Mouse (Mus musculus): ENCODE data around the gene Slc43a2. TPM values are rescaled to one million over a fixed set of nuclear protein-coding genes. Genes with fewer than 3 reads are reported as not detected.

Slc43a2 gene
- polyA plus RNA-seq, 1 experiment = 15.9 TPM

DNA sequence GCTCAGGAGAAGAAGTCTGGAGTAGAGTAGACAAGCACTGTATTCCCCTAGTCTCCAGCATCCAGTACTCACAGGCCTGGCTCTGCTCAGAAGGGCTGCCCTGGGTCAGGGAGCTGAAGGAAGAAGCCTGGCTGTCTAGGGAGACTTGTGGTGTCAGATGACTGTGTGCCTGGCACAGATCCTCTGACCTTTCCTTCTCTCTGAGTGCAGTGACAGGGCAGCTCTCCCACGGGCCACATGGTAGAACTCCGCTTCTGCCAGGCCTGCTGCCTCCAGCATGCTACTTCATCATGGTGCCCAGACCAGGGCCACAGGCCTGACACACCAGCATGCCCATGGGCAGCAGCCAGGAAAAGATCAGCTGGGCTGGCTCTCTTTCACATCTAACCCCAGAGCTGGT, 34.4 kb downstream of the Slc43a2 start:
- no peaks in the 10 kb centered on the region for H3K79me2 ChIP-seq (ENCODE audit: control insufficient read depth, insufficient read depth)
- H3ac ChIP-seq (ENCODE audit: control insufficient read depth, insufficient read length) = no peak overlapping the region
- H3K36me3 ChIP-seq (ENCODE audit: control insufficient read depth, insufficient read depth) = no peaks in the 10 kb centered on the region
- H3K4me3 ChIP-seq = no peak overlapping the region
- no peak for TF ChIP-seq MAX (IDR thresholded peaks at IDR 0.05; ENCODE audit: low read depth)
- no peak for TF ChIP-seq SRF (IDR thresholded peaks at IDR 0.05; ENCODE audit: control insufficient read depth, insufficient read length, low read depth)
- no peak for TF ChIP-seq TCF3 (IDR thresholded peaks at IDR 0.05; ENCODE audit: insufficient read length, low read depth)
- TF ChIP-seq TCF12 (IDR thresholded peaks at IDR 0.05; ENCODE audit: insufficient read depth, poor library complexity, severe bottlenecking) = no peak
- TF ChIP-seq MYOD1 (IDR thresholded peaks at IDR 0.05; ENCODE audit: control insufficient read depth in 1 of 3, insufficient read length in 2 of 3, low read depth in 2 of 3) = no peak
- TF ChIP-seq POLR2A (IDR thresholded peaks at IDR 0.05; ENCODE audit: insufficient read length, low read depth) = no peak
- no peak for TF ChIP-seq POLR2AphosphoS2 (IDR thresholded peaks at IDR 0.05; ENCODE audit: insufficient read length, low read depth)
- H3K4me2 ChIP-seq (ENCODE audit: low read depth) = no peak overlapping the region
- H3K27me3 ChIP-seq (ENCODE audit: control insufficient read depth, insufficient read depth, insufficient read length) = no peaks in the 10 kb centered on the region

- Histone ChIP-seq H3K4me3 (no peak overlapping the region), H3K36me3 (ENCODE audit: control insufficient read depth, insufficient read depth) (no peaks in the 10 kb centered on the region), H3K27me3 (ENCODE audit: control insufficient read depth, insufficient read depth, insufficient read length) (no peaks in the 10 kb centered on the region), H3ac (ENCODE audit: control insufficient read depth, insufficient read length) (no peak overlapping the region), H3K79me2 (ENCODE audit: control insufficient read depth, insufficient read depth) (no peaks in the 10 kb centered on the region), H3K4me2 (ENCODE audit: low read depth) (no peak overlapping the region)
- no peak for TF ChIP-seq POLR2AphosphoS2 (IDR thresholded peaks at IDR 0.05; ENCODE audit: insufficient read length, low read depth)
- no peak for TF ChIP-seq SRF (IDR thresholded peaks at IDR 0.05; ENCODE audit: control insufficient read depth, insufficient read length, low read depth)
- no peak for TF ChIP-seq TCF12 (IDR thresholded peaks at IDR 0.05; ENCODE audit: insufficient read depth, poor library complexity, severe bottlenecking)
- TF ChIP-seq TCF3 (IDR thresholded peaks at IDR 0.05; ENCODE audit: insufficient read length, low read depth) = no peak
Measured at GRCm38 (mm10) chr11:75566276-75567196, 35.0 kb downstream of the Slc43a2 start.

DNA sequence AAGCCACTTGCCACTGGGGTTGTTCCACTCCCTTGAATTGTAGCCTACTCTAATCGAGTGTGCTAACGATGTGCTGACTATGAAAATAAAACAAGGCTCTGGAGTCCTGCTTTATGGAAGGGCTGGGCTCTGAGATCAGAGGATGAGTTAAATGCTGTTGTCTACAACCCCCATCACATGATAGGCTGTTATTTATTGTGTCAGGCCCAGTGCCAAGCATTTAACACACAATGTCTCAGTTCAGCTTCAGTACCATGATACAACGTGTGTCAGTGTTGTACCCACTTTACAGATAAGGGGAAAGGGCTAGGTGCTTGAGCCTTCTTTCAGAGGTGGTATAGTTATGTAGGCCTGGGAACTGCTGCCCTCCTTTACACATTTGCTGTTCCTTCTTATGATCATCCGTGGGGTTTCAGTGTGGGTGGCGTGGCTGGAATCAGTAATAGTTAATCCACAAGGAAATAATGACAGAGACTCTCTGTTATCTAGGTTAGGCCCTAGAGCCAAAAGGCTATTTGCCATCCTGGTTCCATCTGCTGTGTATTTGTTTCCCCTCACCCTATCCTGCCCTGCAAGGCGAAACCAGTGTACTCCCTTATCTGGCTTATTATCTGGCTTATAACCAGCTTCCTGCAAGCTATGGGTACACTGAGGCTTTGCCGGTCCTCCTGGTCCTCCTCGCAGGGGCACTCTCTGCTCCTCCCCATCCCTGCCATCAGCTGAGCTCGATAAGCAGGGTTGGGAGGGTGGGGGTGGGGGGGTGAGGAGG, 36.0 kb downstream of the Slc43a2 start:
- no peaks in the 10 kb centered on the region for H3K79me2 ChIP-seq (ENCODE audit: control insufficient read depth, insufficient read depth)
- TF ChIP-seq MYOG (IDR thresholded peaks at IDR 0.05; ENCODE audit: control insufficient read depth in 1 of 3, insufficient read depth in 1 of 3, insufficient read length in 2 of 3, low read depth in 2 of 3) (no peak), POLR2A (IDR thresholded peaks at IDR 0.05; ENCODE audit: insufficient read length, low read depth) (no peak), MAX (IDR thresholded peaks at IDR 0.05; ENCODE audit: low read depth) (no peak), TCF12 (IDR thresholded peaks at IDR 0.05; ENCODE audit: insufficient read depth, poor library complexity, severe bottlenecking) (no peak), TCF3 (IDR thresholded peaks at IDR 0.05; ENCODE audit: insufficient read length, low read depth) (no peak), POLR2AphosphoS2 (IDR thresholded peaks at IDR 0.05; ENCODE audit: insufficient read length, low read depth) (no peak), USF1 (IDR thresholded peaks at IDR 0.05; ENCODE audit: low read depth) (peak; percentile 84)
- no peak overlapping the region for H3K4me2 ChIP-seq (ENCODE audit: low read depth)
- no peak overlapping the region for H3ac ChIP-seq (ENCODE audit: control insufficient read depth, insufficient read length)
- no peak overlapping the region for H3K4me3 ChIP-seq
- H3K27me3 ChIP-seq (ENCODE audit: control insufficient read depth, insufficient read depth, insufficient read length) = no peaks in the 10 kb centered on the region
- H3K36me3 ChIP-seq (ENCODE audit: control insufficient read depth, insufficient read depth) = no peaks in the 10 kb centered on the region

DNA sequence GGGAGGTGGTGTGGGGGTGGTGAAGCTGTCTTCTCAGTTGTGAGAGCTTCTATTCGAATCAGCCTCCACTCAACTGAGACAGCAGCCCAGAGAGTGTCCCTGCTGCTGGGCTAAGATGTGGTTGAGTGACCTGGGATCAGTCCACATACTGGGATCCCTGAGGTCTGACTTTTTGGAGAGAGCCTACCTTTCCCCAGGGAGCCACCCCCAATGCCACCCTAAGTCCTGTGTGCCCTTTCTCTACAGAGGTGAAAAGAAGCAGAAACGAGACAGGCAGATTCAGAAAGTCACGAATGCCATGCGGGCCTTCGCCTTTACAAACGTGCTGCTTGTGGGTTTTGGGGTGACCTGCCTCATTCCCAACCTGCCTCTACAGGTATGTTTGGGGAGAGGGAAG, 36.6 kb downstream of the Slc43a2 start:
- H3K4me2 ChIP-seq (ENCODE audit: low read depth) = no peak overlapping the region
- H3K27me3 ChIP-seq (ENCODE audit: control insufficient read depth, insufficient read depth, insufficient read length) = no peaks in the 10 kb centered on the region
- H3K79me2 ChIP-seq (ENCODE audit: control insufficient read depth, insufficient read depth) = no peaks in the 10 kb centered on the region
- TF ChIP-seq REST (IDR thresholded peaks at IDR 0.05; ENCODE audit: insufficient read depth, insufficient read length) (no peak), MYOD1 (IDR thresholded peaks at IDR 0.05; ENCODE audit: control insufficient read depth in 1 of 3, insufficient read length in 2 of 3, low read depth in 2 of 3) (no peak), POLR2A (IDR thresholded peaks at IDR 0.05; ENCODE audit: insufficient read length, low read depth) (no peak), MAX (IDR thresholded peaks at IDR 0.05; ENCODE audit: low read depth) (no peak), TCF12 (IDR thresholded peaks at IDR 0.05; ENCODE audit: insufficient read depth, poor library complexity, severe bottlenecking) (no peak), MYOG (IDR thresholded peaks at IDR 0.05; ENCODE audit: control insufficient read depth in 1 of 3, insufficient read depth in 1 of 3, insufficient read length in 2 of 3, low read depth in 2 of 3) (no peak), TCF3 (IDR thresholded peaks at IDR 0.05; ENCODE audit: insufficient read length, low read depth) (no peak), SRF (IDR thresholded peaks at IDR 0.05; ENCODE audit: control insufficient read depth, insufficient read length, low read depth) (no peak), E2F4 (IDR thresholded peaks at IDR 0.05; ENCODE audit: insufficient read depth) (no peak), USF1 (IDR thresholded peaks at IDR 0.05; ENCODE audit: low read depth) (no peak), CEBPB (IDR thresholded peaks at IDR 0.05; ENCODE audit: insufficient read depth, poor library complexity, severe bottlenecking) (no peak), POLR2AphosphoS2 (IDR thresholded peaks at IDR 0.05; ENCODE audit: insufficient read length, low read depth) (no peak)
- no peaks in the 10 kb centered on the region for H3K36me3 ChIP-seq (ENCODE audit: control insufficient read depth, insufficient read depth)
- no peak overlapping the region for H3ac ChIP-seq (ENCODE audit: control insufficient read depth, insufficient read length)
- H3K4me3 ChIP-seq = no peak overlapping the region
